Mouse (Mus musculus): ENCODE measurements at regions not wholly inside any gene's neighbourhood (a gene's known extent, or its start where the extent isn't known, plus 50 kb on each side); places are given as distances from the start of the nearest gene placed in this dataset.

- H3K9ac ChIP-seq, result no peak overlapping the region
- DNase-seq (no peak), ATAC-seq (ENCODE audit: low read depth) (no peak)
- no peaks in the 10 kb centered on the region for H3K9me3 ChIP-seq (replicated peaks)
- H3K27me3 ChIP-seq, result no peaks in the 10 kb centered on the region
- 72% methylated on average over 5 of the region's 5 CpGs for WGBS (ENCODE audit: insufficient replicate concordance)
- H3K4me2 ChIP-seq, result no peak overlapping the region
- H3K27ac ChIP-seq, result no peak overlapping the region
- H3K36me3 ChIP-seq, result no peaks in the 10 kb centered on the region
- no peaks in the 10 kb centered on the region for H3K4me1 ChIP-seq (replicated peaks)
- H3K4me3 ChIP-seq (replicated peaks), result no peak overlapping the region
Measured at GRCm38 (mm10) chr11:24396911-24397310, 319.1 kb downstream of the Bcl11a start.

- DNase-seq (no peak), ATAC-seq (ENCODE audit: low read depth) (no peak)
- Histone ChIP-seq H3K27ac (no peak overlapping the region), H3K4me1 (replicated peaks) (no peaks in the 10 kb centered on the region), H3K27me3 (no peaks in the 10 kb centered on the region), H3K4me2 (no peak overlapping the region), H3K36me3 (no peaks in the 10 kb centered on the region), H3K9ac (no peak overlapping the region), H3K9me3 (replicated peaks) (no peaks in the 10 kb centered on the region), H3K4me3 (replicated peaks) (no peak overlapping the region)
- 42% methylated on average over 1 of the region's 1 CpGs for WGBS (ENCODE audit: insufficient replicate concordance)
Measured at GRCm38 (mm10) chr11:24397710-24398109, 319.9 kb downstream of the Bcl11a start.

- H3K9me3 ChIP-seq (replicated peaks), result no peaks in the 10 kb centered on the region
- H3K9ac ChIP-seq, result no peak overlapping the region
- no peak for DNase-seq
- no peak overlapping the region for H3K4me2 ChIP-seq
- no peak overlapping the region for H3K27ac ChIP-seq
- H3K4me3 ChIP-seq (replicated peaks), result no peak overlapping the region
- H3K27me3 ChIP-seq, result no peaks in the 10 kb centered on the region
- H3K36me3 ChIP-seq, result no peaks in the 10 kb centered on the region
- no peak for ATAC-seq (ENCODE audit: low read depth)
- 48% methylated on average over 3 of the region's 3 CpGs for WGBS (ENCODE audit: insufficient replicate concordance)
- H3K4me1 ChIP-seq (replicated peaks), result no peaks in the 10 kb centered on the region
Measured at GRCm38 (mm10) chr11:24401151-24401550, 323.3 kb downstream of the Bcl11a start.

- 34% methylated on average over 3 of the region's 3 CpGs for WGBS (ENCODE audit: insufficient replicate concordance)
- H3K27me3 ChIP-seq, result no peaks in the 10 kb centered on the region
- no peak overlapping the region for H3K9ac ChIP-seq
- H3K36me3 ChIP-seq, result no peaks in the 10 kb centered on the region
- no peaks in the 10 kb centered on the region for H3K9me3 ChIP-seq (replicated peaks)
- H3K4me3 ChIP-seq (replicated peaks), result no peak overlapping the region
- no peak for DNase-seq
- no peak for ATAC-seq (ENCODE audit: low read depth)
- H3K4me2 ChIP-seq, result no peak overlapping the region
- no peaks in the 10 kb centered on the region for H3K4me1 ChIP-seq (replicated peaks)
- no peak overlapping the region for H3K27ac ChIP-seq
Measured at GRCm38 (mm10) chr11:24402127-24402526, 324.3 kb downstream of the Bcl11a start.

- no peak overlapping the region for H3K4me2 ChIP-seq
- no peak overlapping the region for H3K4me3 ChIP-seq (replicated peaks)
- H3K9me3 ChIP-seq (replicated peaks), result no peaks in the 10 kb centered on the region
- no peaks in the 10 kb centered on the region for H3K36me3 ChIP-seq
- H3K4me1 ChIP-seq (replicated peaks), result no peaks in the 10 kb centered on the region
- ATAC-seq (ENCODE audit: low read depth) (no peak), DNase-seq (no peak)
- no peaks in the 10 kb centered on the region for H3K27me3 ChIP-seq
- no peak overlapping the region for H3K9ac ChIP-seq
- H3K27ac ChIP-seq, result no peak overlapping the region
Measured at GRCm38 (mm10) chr11:24414804-24415203, 336.9 kb downstream of the Bcl11a start.

- Histone ChIP-seq H3K4me1 (replicated peaks) (no peaks in the 10 kb centered on the region), H3K36me3 (no peaks in the 10 kb centered on the region), H3K4me3 (replicated peaks) (no peak overlapping the region), H3K9me3 (replicated peaks) (no peaks in the 10 kb centered on the region), H3K27me3 (no peaks in the 10 kb centered on the region), H3K27ac (no peak overlapping the region), H3K9ac (no peak overlapping the region), H3K4me2 (no peak overlapping the region)
- DNase-seq, result no peak
- 63% methylated on average over 10 of the region's 10 CpGs for WGBS (ENCODE audit: insufficient replicate concordance)
- no peak for ATAC-seq (ENCODE audit: low read depth)
Measured at GRCm38 (mm10) chr11:24422066-24422775, 344.4 kb downstream of the Bcl11a start.

GRCm38 (mm10) chr11:24423278-24423677 lies 345.4 kb downstream of the Bcl11a start:
- no peak overlapping the region for H3K4me2 ChIP-seq
- no peak overlapping the region for H3K27ac ChIP-seq
- 33% methylated on average over 6 of the region's 6 CpGs for WGBS (ENCODE audit: insufficient replicate concordance)
- no peaks in the 10 kb centered on the region for H3K4me1 ChIP-seq (replicated peaks)
- no peaks in the 10 kb centered on the region for H3K27me3 ChIP-seq
- ATAC-seq (ENCODE audit: low read depth) (no peak), DNase-seq (no peak)
- H3K36me3 ChIP-seq, result no peaks in the 10 kb centered on the region
- H3K4me3 ChIP-seq (replicated peaks), result no peak overlapping the region
- H3K9me3 ChIP-seq (replicated peaks), result no peaks in the 10 kb centered on the region
- H3K9ac ChIP-seq, result no peak overlapping the region

- Histone ChIP-seq H3K36me3 (no peaks in the 10 kb centered on the region), H3K9ac (no peak overlapping the region), H3K27me3 (no peaks in the 10 kb centered on the region), H3K27ac (no peak overlapping the region), H3K9me3 (replicated peaks) (no peaks in the 10 kb centered on the region), H3K4me1 (replicated peaks) (no peaks in the 10 kb centered on the region), H3K4me2 (no peak overlapping the region), H3K4me3 (replicated peaks) (no peak overlapping the region)
- no peak for DNase-seq
- no peak for ATAC-seq (ENCODE audit: low read depth)
- WGBS (ENCODE audit: insufficient replicate concordance), result 39% methylated on average over 5 of the region's 5 CpGs
Measured at GRCm38 (mm10) chr11:24426995-24427883, 349.4 kb downstream of the Bcl11a start.

- H3K27me3 ChIP-seq, result no peaks in the 10 kb centered on the region
- no peaks in the 10 kb centered on the region for H3K36me3 ChIP-seq
- H3K9ac ChIP-seq, result no peak overlapping the region
- no peaks in the 10 kb centered on the region for H3K4me1 ChIP-seq (replicated peaks)
- H3K9me3 ChIP-seq (replicated peaks), result no peaks in the 10 kb centered on the region
- H3K4me3 ChIP-seq (replicated peaks), result no peak overlapping the region
- H3K27ac ChIP-seq, result no peak overlapping the region
- DNase-seq (no peak), ATAC-seq (ENCODE audit: low read depth) (no peak)
- WGBS (ENCODE audit: insufficient replicate concordance), result 70% methylated on average over 1 of the region's 1 CpGs
- H3K4me2 ChIP-seq, result no peak overlapping the region
Measured at GRCm38 (mm10) chr11:24448608-24449007, 370.8 kb downstream of the Bcl11a start.

GRCm38 (mm10) chr11:24452267-24452666 lies 374.4 kb downstream of the Bcl11a start:
- no peaks in the 10 kb centered on the region for H3K27me3 ChIP-seq
- no peak overlapping the region for H3K4me3 ChIP-seq (replicated peaks)
- no peak for DNase-seq
- 62% methylated on average over 7 of the region's 7 CpGs for WGBS (ENCODE audit: insufficient replicate concordance)
- H3K4me1 ChIP-seq (replicated peaks), result no peaks in the 10 kb centered on the region
- H3K27ac ChIP-seq, result no peak overlapping the region
- H3K4me2 ChIP-seq, result no peak overlapping the region
- no peak for ATAC-seq (ENCODE audit: low read depth)
- no peaks in the 10 kb centered on the region for H3K9me3 ChIP-seq (replicated peaks)
- no peak overlapping the region for H3K9ac ChIP-seq
- no peaks in the 10 kb centered on the region for H3K36me3 ChIP-seq

- no peak overlapping the region for H3K9ac ChIP-seq
- no peaks in the 10 kb centered on the region for H3K4me1 ChIP-seq (replicated peaks)
- no peak for ATAC-seq (ENCODE audit: low read depth)
- H3K27ac ChIP-seq, result no peak overlapping the region
- H3K4me3 ChIP-seq (replicated peaks), result no peak overlapping the region
- no peaks in the 10 kb centered on the region for H3K36me3 ChIP-seq
- 9% methylated on average over 4 of the region's 4 CpGs for WGBS (ENCODE audit: insufficient replicate concordance)
- no peak overlapping the region for H3K4me2 ChIP-seq
- H3K9me3 ChIP-seq (replicated peaks), result no peaks in the 10 kb centered on the region
- no peak for DNase-seq
- H3K27me3 ChIP-seq, result no peaks in the 10 kb centered on the region
Measured at GRCm38 (mm10) chr11:24464642-24465041, 386.8 kb downstream of the Bcl11a start.

GRCm38 (mm10) chr11:24467458-24467857 lies 389.6 kb downstream of the Bcl11a start:
- H3K4me1 ChIP-seq (replicated peaks), result no peaks in the 10 kb centered on the region
- H3K9me3 ChIP-seq (replicated peaks), result no peaks in the 10 kb centered on the region
- DNase-seq, result no peak
- 81% methylated on average over 8 of the region's 8 CpGs for WGBS (ENCODE audit: insufficient replicate concordance)
- no peak overlapping the region for H3K27ac ChIP-seq
- H3K36me3 ChIP-seq, result no peaks in the 10 kb centered on the region
- no peak overlapping the region for H3K4me3 ChIP-seq (replicated peaks)
- H3K9ac ChIP-seq, result no peak overlapping the region
- no peaks in the 10 kb centered on the region for H3K27me3 ChIP-seq
- no peak overlapping the region for H3K4me2 ChIP-seq
- no peak for ATAC-seq (ENCODE audit: low read depth)
